Mouse (Mus musculus) frontal cortex, adult (tissue): ENCODE data around the gene Msrb3.

Source experiments
- ATAC-seq: cut with Nextera tagmentation; 2 replicates; pipeline ENCODE4 v1.9.2; 2017; ENCODE audit warnings: mild to moderate bottlenecking, moderate library complexity, mixed read lengths; ENCODE audit not compliant: low TSS enrichment

Gene Msrb3

GRCm38 (mm10) chr10:120898785-120899762 lies at the start of gene Msrb3:
Gene Msrb3, minus strand, starts transcription at chr10:120899101.
- peak; percentile 84 for ATAC-seq

DNA sequence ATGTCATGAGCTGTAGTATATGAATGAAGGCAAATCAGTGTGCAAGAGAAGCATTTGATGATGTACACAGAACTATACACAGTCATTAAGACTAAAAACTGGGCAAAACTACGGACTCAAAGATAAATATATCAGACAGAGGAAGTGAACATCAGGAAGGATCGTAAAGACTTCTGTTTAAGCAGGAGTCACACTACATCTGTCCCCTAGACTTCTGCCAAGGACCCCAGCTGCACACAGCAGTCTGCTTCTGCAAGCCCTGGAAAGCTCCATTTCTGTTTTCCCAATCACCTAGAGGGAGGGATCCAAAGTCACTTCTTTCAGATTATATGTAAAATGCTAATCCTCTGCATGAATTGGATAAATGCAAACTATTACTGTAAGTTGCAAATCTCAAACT lies 49.6 kb upstream of the Msrb3 start:
- ATAC-seq: no peak

DNA sequence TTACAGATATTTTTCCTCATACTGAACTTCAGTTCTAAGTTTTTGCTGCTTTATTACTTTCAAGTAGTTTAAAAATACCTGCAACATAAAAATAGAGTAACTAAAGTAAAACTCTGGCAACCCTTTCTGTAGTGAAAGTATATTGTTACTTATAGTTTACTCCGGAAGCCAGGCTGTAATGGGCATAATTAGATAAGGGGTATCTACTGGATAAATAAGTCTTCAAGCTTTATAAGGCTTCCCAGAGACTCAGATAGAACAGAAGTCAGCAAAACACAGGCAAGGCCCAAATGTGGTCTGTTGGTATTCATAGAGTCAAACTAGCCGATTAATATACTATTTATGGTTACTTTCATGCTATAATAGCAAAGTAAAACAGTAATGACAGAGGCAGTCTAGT lies 48.9 kb upstream of the Msrb3 start:
- no peak for ATAC-seq

DNA sequence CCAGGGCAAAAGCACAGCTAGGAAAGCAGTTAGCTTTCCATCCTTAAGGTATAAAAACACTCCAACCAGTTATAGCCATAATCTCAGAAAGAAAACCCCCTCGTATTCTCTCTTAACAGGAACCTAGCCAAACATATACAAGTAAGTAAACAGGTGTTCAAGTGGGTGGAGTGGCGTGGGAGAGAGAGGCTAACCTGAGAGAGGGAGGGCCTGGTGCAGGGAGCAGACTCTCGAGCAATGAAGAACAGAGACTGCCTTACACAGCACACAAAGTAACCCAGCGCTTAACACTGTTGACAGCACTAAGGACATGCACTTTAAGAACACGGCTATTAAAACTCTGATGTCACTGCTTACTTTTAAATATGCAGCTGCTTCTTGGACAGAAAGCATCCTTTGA lies 47.9 kb upstream of the Msrb3 start:
- ATAC-seq: peak; percentile 52; the same call in 1 of the 2 replicates

- no peak for ATAC-seq
Measured at GRCm38 (mm10) chr10:120938904-120939208, 40.0 kb upstream of the Msrb3 start.

GRCm38 (mm10) chr10:120938077-120938903 lies 39.4 kb upstream of the Msrb3 start:
- peak; percentile 97 for ATAC-seq

DNA sequence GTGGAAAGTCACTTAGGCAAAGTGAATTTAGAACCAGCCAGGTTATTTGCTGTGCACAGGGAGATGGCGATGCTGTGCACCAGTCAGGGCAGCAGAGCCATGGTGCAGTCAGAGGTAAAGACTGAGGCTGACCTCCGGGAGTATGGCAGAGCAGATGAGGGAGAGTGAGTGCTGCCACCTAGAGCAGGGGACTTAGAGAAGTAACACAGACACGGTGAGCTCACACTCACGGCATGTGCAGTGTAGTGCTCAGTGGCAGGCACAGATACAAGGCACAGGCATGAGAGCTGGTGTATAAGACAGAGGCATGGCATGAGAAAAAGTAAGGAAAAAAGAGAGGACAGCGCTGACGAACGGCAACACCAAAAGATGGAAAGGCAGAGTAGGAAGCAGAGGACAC lies 30.6 kb upstream of the Msrb3 start:
- ATAC-seq: no peak

DNA sequence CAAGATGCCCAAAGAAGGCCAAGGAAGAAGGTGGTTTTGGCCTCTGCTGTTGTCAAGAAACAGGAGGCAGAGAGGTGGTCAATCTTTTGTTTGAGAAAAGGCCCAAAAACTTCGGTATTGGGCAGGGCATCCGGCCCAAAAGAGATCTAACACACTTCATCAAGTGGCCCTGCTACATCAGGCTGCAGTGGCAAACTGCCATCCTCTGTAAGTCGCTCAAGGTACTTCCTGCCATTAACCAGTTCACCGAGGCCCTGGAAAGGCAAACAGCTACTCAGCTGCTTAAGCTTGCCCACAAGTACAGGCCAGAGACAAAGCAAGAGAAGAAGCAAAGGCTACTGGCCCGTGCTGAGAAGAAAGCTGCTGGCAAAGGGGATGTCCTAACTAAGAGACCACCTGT lies 29.3 kb upstream of the Msrb3 start:
- no peak for ATAC-seq

GRCm38 (mm10) chr10:120926156-120926555 lies 27.3 kb upstream of the Msrb3 start:
- ATAC-seq: no peak

- ATAC-seq: no peak
Measured at GRCm38 (mm10) chr10:120921501-120921900, 22.6 kb upstream of the Msrb3 start.

DNA sequence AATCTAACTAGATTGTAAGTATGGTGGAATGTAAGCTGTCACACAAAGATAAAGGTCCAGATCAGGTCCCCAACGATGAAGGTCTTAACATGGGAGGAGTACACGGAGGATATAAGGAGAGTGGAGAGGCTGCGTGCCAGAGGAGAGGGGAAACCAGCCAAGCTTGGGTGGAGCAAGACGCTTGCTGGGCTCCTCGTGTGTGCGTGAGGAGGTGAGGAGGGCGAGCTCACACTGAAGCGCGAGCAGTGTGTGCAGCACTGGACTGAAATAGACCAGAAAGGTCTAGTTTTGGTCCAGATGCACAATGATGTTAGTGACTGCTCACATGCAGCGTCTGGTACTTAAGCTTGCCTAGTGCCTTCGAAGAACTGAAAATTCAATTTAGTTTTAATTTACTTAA lies 21.7 kb upstream of the Msrb3 start:
- no peak for ATAC-seq

DNA sequence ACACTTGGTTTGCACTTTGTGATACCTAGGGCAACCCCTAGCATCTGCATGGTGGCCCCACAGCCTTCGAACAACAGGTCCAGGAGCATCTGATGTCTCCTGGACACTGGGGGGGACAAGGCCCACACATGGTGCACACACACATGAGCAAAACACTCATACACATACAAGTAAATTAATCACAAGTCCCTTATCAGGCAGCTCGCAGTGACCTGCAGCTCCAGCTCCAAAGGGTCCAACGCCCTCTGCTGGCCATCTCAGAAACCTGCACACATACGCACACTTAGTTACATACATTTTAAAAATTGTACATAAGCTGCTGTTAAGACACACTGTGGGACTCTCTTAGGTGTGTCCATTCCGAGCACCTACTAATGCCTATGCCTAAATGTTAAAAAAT lies 17.3 kb upstream of the Msrb3 start:
- ATAC-seq: no peak

DNA sequence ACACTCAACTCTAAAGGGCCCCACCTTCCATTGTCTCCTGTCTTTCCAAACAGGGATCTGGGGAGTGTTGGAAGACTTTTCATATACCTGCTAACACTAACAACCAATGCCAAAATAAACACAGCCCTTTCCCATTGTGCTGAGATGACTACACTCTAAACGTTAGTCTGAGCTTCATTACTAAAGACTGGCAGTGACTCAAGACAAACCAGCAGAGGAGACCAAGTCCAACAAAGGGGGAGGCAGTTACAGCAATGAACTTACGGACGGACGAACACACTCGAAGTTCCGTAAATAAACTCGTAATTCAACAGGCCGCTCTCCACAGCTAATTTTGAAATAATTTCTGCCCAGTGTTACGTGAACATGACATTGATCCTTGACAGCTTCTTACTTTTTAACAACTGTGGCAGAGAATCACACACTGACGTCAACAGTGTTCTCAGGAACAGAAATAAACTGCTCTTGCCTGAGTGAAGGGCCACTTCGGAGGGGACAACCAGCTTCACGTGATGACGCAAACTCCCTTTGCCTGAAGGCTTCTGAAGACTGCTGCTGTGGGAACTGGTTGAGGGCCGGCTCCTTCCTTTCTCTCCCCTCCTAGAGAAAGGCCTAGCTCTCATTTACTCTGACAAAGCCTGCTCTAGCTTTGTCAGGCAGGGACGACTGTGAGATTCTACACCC lies 16.2 kb upstream of the Msrb3 start:
- no peak for ATAC-seq

- ATAC-seq: no peak
Measured at GRCm38 (mm10) chr10:120914286-120914685, 15.4 kb upstream of the Msrb3 start.

DNA sequence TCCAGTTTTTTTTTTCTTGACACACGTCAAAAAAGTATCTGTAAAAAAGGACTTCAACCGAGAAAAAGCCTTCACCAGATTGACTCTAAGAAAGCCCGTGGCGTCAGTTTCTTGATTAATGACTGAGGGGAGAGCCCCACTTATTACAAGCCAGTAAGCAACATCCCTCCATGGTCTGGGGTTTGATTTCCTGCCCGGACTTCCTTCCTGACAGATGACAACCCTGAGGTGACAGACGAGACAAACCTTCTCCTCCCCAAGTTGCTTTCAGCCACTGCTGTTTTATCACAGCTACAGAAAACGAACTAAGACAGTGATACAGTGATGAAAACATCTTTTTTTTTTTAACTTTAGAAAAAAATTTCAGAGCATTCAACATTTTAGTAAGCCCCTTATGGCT lies 14.9 kb upstream of the Msrb3 start:
- ATAC-seq: no peak

DNA sequence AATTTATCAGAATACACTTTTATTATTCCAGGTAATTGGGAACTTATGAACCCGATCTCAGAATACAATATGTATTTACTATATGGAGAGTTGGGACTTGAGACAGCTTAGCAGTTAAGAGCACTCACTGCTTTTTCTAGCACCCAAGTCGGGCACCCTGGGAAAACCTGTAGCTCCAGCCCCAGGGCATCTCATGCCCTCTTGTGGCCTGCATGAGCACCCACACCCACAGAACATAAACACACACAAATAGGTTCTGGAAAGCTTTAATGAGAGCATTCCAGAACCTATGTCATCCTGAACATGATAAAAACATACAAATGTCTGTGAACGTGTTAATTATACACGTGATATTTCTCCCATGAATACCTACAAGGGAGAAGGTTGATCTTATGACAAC lies 13.1 kb upstream of the Msrb3 start:
- no peak for ATAC-seq

DNA sequence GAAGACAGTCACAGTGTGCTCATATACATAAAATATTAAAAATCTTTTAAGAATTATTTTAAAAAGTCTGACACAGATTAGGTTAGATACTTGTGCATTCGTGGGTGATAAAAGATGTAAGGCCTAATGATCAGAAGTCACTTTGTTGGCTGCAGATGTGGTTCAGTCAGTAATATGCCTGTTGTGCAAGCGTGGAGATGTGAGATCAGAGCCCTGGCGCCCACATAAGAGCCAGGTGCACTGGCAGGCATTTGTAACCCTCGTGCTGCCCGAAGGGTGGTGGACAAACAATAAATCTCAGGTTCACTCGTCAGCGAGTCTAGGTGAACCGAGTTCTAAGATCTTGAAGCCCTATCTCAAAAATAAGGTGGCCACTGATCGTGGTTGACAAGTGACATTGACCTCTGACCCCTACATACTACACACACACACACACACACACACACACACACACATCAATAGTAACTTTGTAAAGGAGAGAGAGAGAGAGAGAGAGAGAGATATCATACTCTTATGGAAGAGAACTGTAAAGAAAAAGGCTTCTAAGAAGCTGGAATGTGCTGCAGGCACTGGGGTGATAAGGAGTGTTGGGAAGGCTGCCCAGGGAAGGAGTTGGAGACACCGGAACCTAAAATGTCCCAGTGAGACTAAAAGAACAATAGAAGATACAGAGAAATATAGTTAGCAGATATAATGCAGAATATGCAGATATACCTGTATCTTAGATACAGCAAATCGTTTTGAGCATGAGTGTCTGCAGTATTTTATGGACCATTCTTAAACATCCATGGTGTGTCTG lies 10.1 kb upstream of the Msrb3 start:
- no peak for ATAC-seq

DNA sequence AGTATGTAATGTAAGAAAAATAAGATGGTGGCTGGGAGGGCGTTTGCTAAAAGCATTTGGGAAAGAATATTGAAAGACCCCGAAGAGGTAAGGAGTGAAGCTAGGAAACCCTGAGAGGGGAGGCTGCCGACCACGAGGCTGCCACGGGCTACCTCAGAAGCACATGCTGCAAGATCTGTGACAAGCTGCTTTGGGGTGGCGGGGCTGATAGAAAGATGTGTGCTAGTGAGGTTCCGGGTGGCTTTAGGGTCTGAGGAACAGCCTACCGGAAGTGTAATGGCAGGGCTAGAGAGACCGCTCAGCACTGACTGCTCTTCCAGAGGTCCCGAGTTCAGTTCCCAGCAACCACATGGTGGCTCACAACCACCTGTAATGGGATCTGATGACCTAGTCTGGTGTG lies 5.8 kb upstream of the Msrb3 start:
- no peak for ATAC-seq

DNA sequence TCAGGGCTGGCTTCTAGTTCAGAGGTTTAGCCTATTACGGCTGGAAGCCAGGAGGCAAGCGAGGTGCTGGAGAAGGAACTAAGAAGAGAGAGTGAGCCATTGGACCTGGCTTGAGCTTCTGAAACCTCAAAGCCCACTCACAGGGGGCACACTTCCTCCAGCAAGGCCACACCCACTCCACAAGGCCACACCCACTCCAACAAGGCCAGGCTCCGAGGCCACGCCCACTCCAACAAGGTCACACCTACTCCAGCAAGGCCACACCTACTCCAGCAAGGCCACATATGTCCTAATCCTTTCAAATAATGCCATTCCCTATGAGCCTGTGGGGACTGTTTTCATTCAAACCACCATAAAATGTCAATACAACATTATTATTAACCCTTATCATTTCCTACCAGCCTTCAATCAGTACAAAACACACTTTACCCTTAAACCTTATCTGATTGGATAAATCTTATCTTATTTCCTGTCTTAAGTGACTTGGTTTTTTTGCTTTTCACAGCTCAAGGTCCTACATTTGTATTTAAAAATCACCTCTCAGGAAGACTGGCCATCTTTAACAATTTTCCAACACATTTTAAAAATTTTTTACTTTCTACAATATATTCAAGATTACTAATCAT lies 5.1 kb upstream of the Msrb3 start:
- ATAC-seq: no peak

DNA sequence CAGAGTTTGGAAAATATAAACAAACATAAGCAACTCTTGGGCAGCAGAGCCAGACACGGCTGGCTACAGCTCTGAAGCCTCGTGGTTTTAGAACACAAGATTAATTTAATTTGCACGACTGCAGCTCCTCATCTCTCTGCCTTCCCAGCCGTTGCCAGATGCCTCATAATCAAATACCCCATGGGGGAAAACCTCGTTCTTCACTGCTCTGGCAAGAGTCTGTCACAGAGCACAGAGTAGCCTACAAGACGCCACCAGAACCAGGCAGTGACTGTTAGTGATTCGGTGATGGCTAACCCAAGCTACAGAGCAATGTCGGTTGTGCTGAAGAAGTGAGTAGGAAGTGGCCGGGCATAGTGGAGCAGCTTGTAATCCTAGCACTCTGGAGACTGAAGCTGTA lies 2.8 kb upstream of the Msrb3 start:
- no peak for ATAC-seq

- peak; percentile 31 for ATAC-seq
Measured at GRCm38 (mm10) chr10:120900096-120900495, 1.2 kb upstream of the Msrb3 start.
